Mouse (Mus musculus) erythroblast, embryonic 14.5 days (primary cell): ENCODE data around the gene Nrsn2. TPM values are rescaled to one million over a fixed set of nuclear protein-coding genes. Genes with fewer than 3 reads are reported as not detected.

Experiments
- H3K27me3 ChIP-seq: 2 replicates; pipeline ENCODE4 v1.6.1; 2012; ENCODE audit warnings: inconsistent platforms; ENCODE audit not compliant: control insufficient read depth
- H3K36me3 ChIP-seq: 2 replicates; pipeline ENCODE4 v1.6.1; 2012; ENCODE audit warnings: mild to moderate bottlenecking, inconsistent platforms; ENCODE audit not compliant: control insufficient read depth
- H3K4me1 ChIP-seq: 2 replicates; pipeline ENCODE4 v1.6.1; 2012; ENCODE audit warnings: inconsistent platforms; ENCODE audit not compliant: control insufficient read depth
- H3K4me3 ChIP-seq: replicated peaks from 2 replicates; pipeline ENCODE3; 2012; ENCODE audit warnings: moderate library complexity, mild to moderate bottlenecking, inconsistent platforms
- H3K9me3 ChIP-seq: 2 replicates; pipeline ENCODE4 v1.6.1; 2012; ENCODE audit warnings: low read length, inconsistent platforms, mixed read lengths; ENCODE audit not compliant: control insufficient read depth
- GATA1 ChIP-seq: IDR thresholded peaks from 2 replicates; pipeline ENCODE4 v1.6.1; 2012; ENCODE audit warnings: low read length, inconsistent platforms, mixed read lengths
- TAL1 ChIP-seq: IDR thresholded peaks from 3 replicates; pipeline ENCODE4 v1.6.1; 2012; ENCODE audit warnings: low read length, inconsistent platforms, mixed read lengths
- polyA plus RNA-seq: library from polyadenylated mRNA; stranded (reverse); fragments of >175 nt; gene quantifications from 2 replicates; pipeline ENCODE4 v1.2.3, GENCODE M21; 2012

Nrsn2 gene
- polyA plus RNA-seq, 1 experiment: not detected

DNA sequence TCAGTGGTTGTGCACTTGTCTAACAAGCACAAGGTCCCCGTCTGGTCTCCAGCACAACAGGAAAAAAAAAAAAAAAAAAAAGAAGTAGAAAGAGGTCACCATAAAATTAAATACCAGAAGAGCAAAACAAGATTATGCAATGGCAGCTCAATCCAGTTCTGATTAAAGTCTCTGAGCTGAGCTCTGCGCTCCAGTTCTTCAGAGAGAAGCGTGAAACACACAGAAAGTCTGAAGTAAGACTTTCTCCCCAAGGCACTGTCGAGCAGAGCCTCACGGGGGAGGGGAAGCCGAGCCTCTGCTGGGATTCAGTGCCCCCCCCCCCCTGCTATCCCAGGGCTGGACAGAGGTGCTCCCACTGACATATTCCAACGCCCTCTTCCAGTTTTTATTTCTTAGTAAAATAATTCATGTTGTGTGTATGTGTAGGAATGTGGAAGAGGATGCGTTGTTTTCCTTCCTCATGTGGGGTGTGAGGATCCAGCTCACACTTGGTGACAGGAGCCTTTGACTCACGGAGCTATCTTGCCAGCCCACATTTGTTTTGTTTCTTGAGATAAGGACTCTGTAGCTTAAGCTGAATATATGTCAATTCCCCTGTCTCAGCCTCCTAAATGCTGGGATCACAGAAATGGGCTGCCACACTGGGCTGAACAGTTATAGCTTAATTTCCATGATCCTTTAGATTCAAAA lies 29.5 kb downstream of the Nrsn2 start:
- Histone ChIP-seq H3K4me1 (peaks cover 77% of the 10 kb centered on the region), H3K4me3 (peak overlapping the region; percentile 44)

DNA sequence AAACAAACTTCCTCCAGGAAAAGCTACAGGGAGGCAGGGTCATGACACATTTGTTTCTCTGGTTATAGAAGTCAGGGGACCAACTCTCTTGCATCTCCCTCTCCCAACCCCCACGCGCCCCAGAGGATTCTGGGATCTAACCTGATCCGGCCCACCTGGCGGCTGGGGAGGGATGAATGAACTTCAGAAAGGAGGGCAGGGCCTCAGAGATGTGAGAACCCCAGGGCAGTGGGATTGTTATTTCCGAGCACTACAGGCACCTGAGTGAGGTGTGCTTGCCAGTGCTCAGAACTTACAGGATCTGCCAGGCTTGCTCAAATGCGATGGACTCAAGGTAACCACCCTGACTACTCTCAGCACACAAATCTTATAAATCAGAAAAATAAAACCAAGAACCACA lies 31.0 kb downstream of the Nrsn2 start:
- H3K4me1 ChIP-seq: peaks cover 73% of the 10 kb centered on the region
- H3K36me3 ChIP-seq: no peaks in the 10 kb centered on the region
- H3K9me3 ChIP-seq: no peaks in the 10 kb centered on the region
- peaks cover 19% of the 10 kb centered on the region for H3K27me3 ChIP-seq
- no peak overlapping the region for H3K4me3 ChIP-seq
- no peak for TF ChIP-seq TAL1
- TF ChIP-seq GATA1: no peak

More for the DNA sequence above, 29.5 kb downstream of the Nrsn2 start:
- H3K9me3 ChIP-seq: no peaks in the 10 kb centered on the region
- TF ChIP-seq TAL1: peak; percentile 31; the same call in 1 of the 3 replicates
- peak; percentile 62 for TF ChIP-seq GATA1
- peaks cover 17% of the 10 kb centered on the region for H3K27me3 ChIP-seq
- no peaks in the 10 kb centered on the region for H3K36me3 ChIP-seq

DNA sequence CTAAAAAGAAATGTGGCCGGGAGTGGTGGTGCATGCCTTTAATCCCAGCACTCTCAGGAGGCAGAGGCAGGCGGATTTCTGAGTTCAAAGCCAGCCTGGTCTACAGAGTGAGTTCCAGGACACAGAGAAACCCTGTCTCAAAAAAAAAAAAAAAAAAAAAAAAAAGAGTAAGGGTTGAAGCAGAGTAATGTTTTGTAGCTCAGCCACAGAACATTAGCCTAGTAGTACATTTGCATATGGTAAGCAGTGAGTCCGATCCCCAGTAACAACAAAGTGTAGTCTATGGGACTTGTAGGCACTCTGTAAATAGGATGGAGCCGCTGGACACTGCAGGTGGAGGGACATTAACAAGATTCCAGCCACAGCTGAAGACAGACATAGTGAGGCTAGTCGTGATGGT lies 31.5 kb downstream of the Nrsn2 start:
- Histone ChIP-seq H3K36me3 (no peaks in the 10 kb centered on the region), H3K27me3 (peaks cover 19% of the 10 kb centered on the region), H3K4me1 (peaks cover 71% of the 10 kb centered on the region), H3K4me3 (no peak overlapping the region), H3K9me3 (no peaks in the 10 kb centered on the region)
- TF ChIP-seq TAL1 (no peak), GATA1 (no peak)

DNA sequence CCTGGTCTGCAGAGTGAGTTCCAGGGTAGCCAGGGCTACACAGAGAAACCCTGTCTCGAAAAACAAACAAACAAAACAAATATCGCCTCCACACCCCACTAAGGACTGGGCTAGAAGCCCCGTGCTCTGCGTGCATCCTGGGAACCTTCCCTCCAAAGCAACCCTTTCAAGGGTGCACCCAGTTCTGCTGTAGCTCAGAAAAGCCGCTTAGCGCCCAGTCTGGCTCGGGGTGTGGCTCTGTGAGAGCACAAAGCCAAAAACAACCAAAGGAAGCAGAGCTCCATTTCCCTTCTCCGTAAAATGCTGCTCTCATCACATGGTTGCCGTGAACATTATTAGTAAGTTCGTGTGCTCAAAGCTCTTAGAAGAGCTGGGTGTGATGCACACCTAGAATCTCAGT lies 32.1 kb downstream of the Nrsn2 start:
- Histone ChIP-seq H3K4me3 (peak overlapping the region; percentile 71), H3K36me3 (no peaks in the 10 kb centered on the region), H3K27me3 (peaks cover 19% of the 10 kb centered on the region), H3K9me3 (no peaks in the 10 kb centered on the region), H3K4me1 (peaks cover 65% of the 10 kb centered on the region)
- TF ChIP-seq TAL1 (no peak), GATA1 (no peak)

DNA sequence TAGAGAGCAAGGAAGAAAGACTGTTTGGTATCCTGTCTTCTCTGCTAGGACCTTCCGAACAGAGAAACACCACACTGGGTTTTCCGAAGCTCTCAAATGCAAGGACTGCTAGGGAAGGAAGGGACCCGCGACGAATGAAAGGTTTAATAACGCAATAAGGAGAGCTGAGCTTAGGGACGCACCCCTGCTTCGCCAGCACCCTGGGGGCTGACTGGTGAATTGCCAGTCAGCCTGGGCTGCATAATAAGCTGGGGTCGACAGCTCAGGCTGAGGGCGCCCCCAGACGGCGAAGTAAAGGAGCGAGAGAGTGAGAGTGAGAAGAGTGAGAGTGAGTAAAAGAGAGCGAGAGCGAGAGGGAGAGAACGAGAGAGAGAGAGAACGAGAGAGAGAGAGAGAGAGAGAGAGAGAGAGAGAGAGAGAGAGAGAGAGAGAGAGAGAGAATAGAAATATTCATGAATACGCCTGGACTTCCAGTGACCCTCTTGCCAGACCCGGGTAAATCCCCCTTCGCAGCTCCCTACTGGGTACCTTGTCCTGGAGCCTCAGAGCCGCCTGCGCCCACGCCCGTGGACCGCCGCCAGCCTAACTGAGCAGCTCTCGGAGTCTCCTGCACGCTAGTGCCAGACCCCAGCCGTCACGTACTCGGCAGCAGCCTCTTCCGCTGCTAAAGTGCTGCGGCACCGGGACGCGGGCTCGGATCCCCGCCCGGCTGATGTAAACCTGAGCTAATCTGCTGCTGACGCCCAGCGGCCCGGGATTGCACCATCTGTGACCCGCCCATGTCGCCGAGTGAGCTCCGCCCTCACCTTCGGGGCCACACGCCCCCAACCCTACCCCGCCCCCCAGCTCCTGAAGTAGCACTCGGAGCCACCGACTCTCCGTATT lies 32.9 kb downstream of the Nrsn2 start, which contains the start of gene Trib3:
Gene Trib3, minus strand, starts transcription at position 704 of the 885 bp plus-strand sequence.
- no peak for TF ChIP-seq TAL1
- TF ChIP-seq GATA1: no peak
- peaks cover 57% of the 10 kb centered on the region for H3K4me1 ChIP-seq
- H3K4me3 ChIP-seq: peak within 1 kb of the TSS; percentile 71
- no peaks in the 10 kb centered on the region for H3K9me3 ChIP-seq
- peaks cover 19% of the 10 kb centered on the region for H3K27me3 ChIP-seq
- no peaks in the 10 kb centered on the region for H3K36me3 ChIP-seq

DNA sequence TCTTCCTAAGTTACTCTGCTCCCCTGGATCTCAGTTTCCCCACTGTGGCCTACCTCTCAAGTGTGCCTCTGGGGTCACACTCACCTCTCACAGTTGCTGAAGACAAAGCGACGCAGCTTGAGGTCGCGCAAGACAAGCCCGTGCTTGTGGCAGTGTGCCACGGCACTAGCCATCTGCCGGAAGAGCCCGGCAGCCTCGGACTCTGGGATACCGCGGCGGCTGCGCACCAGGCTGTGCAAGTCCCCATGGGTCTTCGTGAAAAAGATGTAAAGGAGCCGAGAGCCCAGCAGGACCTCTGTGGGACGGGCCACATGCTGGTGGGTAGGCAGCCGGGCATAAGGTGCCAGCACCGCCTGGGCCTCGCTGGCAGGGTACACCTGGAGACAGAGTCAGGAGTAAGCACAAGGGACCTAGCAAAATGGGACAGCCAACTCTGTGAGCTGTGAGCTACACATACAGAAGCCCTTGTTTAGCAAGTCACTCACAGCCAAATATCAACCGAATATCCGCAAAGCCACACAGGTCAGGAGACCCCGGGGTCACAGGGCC lies 36.7 kb downstream of the Nrsn2 start:
- peaks cover 25% of the 10 kb centered on the region for H3K4me1 ChIP-seq
- TF ChIP-seq TAL1 (no peak), GATA1 (no peak)
- H3K27me3 ChIP-seq: peaks cover 27% of the 10 kb centered on the region
- H3K4me3 ChIP-seq: no peak overlapping the region
- no peaks in the 10 kb centered on the region for H3K9me3 ChIP-seq
- H3K36me3 ChIP-seq: peaks cover 3% of the 10 kb centered on the region; the same call in 1 of the 2 replicates

DNA sequence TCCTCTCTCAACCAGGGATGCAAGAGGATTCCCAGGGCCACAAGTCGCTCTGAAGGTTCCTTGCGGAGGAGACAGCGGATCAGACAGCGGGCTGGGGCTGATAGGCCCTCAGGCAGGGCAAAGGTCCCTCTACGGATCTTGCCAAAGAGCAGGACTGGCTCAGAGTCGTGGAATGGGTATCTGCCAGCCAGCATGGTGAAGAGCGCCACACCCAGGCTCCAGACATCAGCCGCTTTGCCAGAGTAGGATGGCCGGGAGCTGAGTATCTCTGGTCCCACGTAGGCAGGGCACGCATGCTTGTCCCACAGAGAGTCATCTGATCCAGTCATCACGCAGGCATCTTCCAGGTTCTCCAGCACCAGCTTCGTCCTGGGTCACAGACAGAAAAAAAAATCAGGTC lies 38.1 kb downstream of the Nrsn2 start:
- Histone ChIP-seq H3K4me3 (no peak overlapping the region), H3K27me3 (peaks cover 24% of the 10 kb centered on the region), H3K9me3 (no peaks in the 10 kb centered on the region), H3K36me3 (peaks cover 3% of the 10 kb centered on the region; the same call in 1 of the 2 replicates), H3K4me1 (peaks cover 15% of the 10 kb centered on the region)
- TF ChIP-seq GATA1 (no peak), TAL1 (no peak)

DNA sequence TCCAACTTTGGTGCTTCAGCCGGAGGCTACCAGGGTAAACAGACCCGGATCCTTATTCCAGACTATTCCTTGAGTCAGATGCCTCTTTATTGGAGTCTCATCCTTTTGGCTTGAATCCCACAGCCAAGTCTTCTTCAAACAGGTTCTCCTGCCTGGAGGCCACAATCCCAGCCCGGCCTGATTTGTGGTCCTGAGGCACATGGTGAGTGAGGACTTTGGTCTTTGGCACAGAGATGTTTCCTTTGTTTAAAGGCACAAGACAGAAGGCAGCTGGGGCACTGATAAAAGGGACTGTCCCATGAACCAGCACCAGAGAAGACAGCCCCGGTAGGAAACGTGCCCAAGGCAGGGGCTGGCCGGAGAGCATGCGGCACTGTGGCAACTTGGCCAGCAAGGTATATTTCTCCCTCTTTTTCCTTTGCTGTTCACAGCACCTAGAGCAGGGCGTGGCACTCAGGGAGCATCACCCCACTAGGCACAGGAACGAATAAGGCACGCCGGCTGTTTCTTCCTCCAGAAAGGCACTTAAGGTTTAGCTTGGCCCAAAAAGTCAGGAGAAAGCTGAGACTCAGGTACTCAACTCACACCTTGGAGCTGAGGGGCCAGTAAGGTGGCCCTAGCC lies 38.7 kb downstream of the Nrsn2 start:
- H3K4me1 ChIP-seq: peaks cover 14% of the 10 kb centered on the region
- peaks cover 3% of the 10 kb centered on the region; the same call in 1 of the 2 replicates for H3K36me3 ChIP-seq
- no peak for TF ChIP-seq GATA1
- no peak for TF ChIP-seq TAL1
- no peak overlapping the region for H3K4me3 ChIP-seq
- no peaks in the 10 kb centered on the region for H3K9me3 ChIP-seq
- H3K27me3 ChIP-seq: peaks cover 18% of the 10 kb centered on the region
